Mouse (Mus musculus): ENCODE results near the gene Zfp683.

The Zfp683 gene

DNA sequence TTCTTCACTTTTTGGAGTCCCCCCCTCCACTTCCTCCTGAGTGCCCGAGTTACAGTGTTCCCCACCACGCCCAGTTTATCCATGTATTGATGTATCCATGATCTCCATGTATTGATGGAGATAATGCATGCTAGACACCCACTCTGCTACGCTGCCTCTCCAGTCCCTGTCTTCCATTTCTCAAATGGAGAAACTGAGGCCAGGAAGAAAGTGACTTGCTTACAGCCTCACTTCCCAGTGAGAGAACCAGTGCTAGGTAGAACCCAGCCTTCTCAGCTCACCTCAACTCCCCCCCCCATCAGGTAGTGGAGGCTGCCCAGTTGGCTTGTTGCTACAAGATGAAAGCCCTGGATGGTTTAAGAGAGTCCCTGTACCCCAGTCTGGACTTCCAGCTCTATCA, at the start of gene Zfp683:
Zfp683 (plus strand) TSS at position 301 of the 400 bp plus-strand sequence.
- no peak for DNase-seq

DNA sequence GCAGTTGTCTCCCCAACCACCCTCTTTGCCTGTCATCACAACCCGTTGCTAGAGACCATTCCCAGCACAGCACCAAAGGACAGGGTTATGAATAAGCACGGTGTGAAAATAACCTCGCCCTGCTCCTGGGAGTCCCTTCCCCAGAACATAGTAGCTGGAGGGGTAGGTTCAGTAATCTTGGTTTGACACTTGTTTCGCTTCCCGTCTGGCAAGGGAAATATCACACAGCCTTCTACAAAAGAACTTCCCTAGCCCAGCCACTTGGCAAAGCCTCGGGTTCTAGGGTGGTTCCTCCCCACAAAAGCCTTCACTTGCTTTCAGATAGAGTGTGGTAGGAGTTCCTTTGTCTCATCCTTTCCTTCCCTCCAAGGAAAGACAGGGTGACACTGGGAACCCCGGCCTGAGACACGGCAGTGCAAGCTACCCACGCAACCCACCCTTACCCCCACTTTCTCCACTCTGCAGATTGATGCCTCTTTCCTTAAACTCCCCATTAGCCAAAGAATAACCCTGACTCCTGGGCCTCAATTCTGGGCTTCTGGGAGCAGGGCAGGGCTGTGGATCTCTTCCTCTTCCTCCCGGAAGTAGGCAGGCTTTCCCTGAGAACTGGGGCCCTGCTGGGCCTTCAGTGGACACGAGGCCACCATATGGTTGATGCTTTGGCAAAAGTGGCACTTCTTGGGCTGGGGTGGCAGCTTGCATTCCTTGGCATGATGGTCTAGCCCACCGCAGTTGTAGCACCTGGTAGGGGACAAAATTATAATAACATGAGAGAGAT, 47.9 kb upstream of the Zfp683 start:
- DNase-seq = no peak

DNA sequence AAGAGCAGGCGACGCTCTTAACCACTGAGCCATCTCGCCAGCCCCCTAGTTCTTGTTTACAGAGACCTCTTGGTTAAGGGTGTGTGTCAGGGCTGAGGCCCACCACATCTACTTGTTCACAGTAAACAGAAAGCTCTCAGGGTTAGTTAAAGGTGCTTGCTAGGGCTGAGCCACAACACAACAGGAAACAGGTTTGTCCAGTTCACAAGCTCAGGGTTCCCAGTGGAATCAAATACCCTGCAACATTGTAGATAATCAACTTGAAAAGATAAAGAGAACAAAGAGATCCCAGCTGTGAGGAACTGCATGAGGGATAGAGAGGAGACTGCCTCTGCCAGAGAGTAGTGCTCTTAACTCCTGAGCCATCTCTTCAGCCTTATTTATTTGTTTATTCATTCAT, 46.8 kb upstream of the Zfp683 start:
- no peak for DNase-seq

DNA sequence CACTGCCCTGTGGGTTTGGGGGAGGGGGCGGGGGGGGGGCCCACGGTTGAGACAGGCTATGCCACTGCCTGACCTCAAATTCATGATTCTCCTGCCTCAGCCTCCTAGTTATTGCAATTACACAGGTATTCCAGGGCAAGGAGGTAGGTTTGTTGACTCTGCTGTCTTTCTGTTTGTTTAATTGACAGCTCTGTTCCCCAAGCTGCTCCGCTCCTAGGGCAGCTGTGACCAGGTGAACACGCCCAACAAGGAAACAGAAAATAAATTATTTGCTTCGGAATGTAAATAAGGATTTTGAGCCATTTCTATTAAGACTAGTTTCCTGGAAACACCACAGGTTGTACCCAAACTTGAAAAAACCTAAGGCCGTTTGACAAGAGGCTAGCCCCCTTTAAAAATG, 43.9 kb upstream of the Zfp683 start:
- no peak for DNase-seq

DNA sequence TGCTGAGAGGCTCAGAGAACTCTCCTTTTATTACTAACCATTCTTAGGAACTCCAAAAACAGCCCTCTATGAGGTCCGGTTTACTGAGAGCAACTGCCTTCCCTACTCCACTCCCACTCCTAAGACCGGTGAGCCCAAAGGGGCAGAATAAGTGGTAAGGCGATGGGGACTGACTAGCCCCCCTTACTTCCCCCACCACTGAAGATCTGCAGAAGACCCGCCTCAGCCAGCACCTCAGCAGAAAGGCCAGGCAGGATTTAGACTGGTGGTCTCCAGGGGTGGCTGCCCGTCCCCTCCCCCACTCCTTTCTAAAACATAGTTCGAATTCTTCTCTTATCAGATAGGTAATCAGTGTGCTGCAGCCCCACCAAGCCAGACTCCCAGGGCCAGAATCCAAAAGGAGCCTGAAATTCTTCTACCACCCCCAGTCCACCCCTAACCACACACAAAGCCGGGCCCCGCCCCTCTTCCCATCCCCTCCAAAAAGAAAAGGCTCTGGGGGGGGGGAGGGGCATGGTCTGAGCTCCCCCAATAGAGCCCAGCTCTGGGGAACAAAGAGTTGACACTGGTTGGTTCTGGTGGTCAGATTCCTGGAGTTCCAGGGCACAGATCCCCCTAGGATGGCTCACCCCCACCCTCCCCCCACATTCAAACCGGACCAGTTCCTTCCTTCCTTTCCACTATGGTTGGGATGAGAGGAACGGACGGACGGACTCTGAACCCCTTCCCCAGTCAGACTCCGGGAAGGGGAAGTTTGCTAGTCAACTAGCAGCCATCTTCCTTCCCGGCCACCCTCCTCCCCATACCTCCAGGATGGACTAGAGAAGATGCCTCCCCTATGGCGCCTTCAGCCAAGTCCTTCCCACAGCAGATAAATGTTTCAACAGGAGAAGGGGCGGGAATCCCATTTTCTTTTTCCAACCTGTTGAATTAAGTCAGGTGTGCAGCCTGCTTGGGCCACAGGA, 41.9 kb upstream of the Zfp683 start:
- no peak for DNase-seq

DNA sequence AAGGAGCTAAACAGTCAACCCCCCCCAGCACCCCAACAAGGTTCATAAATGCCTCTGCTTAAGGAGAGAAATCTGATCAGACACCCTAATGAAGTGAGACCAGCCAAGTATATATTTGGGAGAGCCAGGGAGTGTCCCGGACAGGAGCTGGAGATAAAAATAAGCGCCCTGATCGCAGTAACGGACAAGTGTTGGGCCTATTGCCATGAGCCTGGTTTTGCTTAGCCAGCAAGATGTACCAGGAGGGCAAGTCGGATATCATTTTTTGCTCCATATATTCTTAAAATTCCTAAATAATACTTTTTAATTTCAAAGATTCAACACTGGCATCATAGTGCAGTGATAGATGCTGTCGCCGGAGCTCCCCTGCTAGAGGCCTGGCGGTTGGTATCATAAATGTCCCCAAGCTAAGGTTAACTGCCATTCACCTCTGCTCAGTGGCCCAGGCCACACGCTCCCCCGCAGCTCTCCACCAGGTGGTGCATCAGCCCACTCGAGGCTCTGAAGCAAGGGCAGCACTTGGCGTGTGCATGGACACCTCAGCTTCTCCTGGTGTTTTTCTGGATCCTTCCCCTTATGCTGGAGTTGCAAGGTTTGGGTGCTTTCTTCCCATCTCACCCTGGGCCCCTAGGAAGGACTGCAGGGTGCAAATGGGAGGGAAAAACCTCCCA, 40.6 kb upstream of the Zfp683 start:
- no peak for DNase-seq

DNA sequence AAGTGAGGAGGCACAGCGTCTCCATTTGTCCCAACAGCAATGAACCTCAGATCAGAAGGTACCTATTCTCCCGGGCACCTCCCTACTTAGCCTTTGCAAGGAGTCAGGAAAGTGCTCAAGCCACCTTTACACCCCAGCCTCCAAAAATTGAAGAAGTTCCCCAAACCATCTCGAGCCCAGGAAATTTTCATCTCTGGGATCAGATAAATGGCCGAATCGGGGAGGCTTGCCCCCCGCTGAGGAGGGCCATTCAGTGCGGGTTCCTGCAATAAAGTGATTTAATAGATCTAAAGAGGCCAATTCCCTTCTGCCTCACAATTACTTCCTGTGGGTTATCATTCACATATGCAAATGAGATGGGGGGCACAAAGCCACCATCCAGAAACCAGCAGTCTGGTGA, 37.4 kb upstream of the Zfp683 start:
- DNase-seq = no peak

DNA sequence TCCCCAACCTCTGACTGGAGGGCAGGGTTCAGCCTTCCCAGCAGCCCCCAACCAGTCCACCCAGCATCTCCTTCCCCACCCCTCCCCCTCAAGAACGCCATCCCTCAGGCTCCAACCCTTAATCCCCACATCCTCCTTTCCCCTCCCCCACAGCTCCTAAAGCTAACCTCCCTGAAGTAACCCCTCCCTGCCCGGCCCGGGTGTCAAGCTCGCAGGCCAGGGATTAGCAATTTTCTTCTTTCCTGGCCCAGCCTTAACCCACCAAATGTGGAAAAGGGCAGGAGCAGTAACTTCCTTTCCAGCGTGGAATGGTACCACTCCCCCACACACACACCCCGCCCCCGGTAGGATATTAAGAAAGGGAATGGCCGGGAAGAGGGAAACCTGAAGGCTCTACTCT, 36.9 kb upstream of the Zfp683 start:
- no peak for DNase-seq

DNA sequence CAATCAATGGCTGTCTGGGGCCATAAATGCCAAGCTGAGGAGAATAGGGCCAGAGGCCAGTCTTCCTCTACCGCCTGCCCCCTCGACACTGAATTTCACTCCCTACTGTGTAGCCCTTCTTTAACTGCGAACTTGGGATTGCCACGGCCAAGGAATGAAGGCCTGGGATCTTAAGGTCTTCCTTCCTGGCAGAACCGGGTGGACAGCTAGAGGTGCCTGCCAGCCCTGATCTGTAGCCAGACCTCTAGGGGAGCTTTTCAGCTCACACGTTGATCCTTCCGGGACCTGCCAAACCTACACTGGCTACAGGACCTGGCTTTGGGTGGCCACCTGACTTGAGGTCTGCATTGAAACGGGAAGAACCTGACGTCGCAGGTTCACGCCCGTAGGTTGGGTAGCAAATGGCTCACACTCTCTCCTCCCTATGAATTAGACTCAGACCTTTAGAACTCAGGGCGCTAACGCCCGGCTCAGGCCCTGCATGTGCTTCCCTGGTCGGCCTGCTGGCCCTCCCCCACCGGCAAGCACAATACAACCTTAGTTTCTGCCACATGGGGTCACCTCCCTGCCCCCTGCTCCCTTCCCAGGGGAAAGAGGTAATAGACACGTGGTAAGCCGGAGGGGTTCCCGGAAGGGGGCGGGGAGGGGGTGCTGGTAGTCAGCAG, 36.3 kb upstream of the Zfp683 start:
- no peak for DNase-seq

DNA sequence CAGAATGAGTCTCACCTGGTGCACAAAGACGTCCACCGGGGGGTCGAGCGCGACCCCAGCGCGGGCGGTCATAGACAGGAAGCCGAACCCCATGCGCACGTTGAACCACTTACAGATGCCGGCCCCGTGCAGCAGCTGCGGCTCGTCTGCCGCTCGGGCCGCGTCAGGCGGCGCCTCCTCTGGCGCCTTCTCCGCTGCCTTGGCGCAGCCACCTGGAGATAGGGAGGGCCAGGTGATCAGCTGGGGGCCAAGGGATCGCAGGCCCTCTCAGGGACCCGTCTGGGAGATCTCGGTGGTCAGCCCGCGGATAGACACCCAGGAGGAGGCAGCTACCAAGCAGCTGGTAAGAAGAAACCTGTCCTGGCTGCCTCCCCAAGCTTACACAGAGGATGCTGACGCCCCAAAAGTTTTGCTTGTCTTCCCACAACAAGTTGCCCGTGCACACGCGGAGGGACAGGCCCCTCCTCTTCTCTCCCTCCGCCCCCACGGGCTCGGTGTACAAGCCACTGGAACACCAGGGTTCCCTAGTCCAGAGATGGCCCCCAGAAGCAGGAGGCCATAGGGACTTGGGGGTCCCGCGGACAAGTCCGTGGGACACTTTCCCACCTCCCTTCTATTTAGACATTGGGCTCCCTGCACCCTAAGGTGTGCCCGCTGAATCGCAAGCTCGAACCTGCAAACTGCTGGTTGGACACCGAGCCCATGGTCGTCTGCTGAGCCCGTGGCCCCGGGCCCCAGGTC, 35.4 kb upstream of the Zfp683 start:
- no peak for DNase-seq

DNA sequence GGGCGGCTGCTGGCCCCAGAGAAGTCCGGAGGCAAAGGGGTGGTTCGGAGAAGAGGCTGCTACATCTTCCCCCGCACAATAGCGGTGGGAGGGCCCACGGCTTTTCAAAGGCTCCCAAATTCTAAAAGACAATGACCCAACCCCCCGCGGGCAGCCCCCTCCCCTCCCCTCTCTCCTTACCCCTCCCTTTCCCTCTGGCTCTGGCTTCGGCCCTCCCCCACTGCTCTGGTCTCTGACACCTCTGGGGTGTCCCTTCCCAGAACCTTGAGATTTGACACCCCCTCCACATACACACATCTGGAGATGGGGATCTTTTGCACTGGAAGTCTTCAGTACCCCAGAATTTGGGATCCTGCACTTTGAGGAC, 34.9 kb upstream of the Zfp683 start, which contains the start of gene Lin28a:
Lin28a (minus strand) TSS at position 63 of the 367 bp plus-strand sequence.
- no peak for DNase-seq

DNA sequence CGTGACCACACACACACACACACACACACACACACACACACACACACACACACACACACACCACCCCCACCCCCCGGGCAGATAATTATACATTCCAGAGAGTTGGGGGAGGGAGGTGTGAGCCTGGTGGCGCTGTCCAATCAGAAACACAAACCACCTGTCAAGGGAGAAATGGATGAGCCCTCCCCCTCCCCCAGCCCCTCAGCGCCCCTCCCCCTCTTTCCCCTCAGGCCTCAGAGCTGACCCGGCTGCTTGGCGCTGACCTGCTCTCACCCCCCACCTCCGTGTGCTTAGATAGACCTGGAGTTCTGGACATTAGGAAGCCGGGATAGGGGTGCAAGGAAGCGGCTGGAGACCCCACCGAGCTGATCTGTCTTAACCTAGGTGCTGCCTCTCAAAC, 34.4 kb upstream of the Zfp683 start:
- no peak for DNase-seq

DNA sequence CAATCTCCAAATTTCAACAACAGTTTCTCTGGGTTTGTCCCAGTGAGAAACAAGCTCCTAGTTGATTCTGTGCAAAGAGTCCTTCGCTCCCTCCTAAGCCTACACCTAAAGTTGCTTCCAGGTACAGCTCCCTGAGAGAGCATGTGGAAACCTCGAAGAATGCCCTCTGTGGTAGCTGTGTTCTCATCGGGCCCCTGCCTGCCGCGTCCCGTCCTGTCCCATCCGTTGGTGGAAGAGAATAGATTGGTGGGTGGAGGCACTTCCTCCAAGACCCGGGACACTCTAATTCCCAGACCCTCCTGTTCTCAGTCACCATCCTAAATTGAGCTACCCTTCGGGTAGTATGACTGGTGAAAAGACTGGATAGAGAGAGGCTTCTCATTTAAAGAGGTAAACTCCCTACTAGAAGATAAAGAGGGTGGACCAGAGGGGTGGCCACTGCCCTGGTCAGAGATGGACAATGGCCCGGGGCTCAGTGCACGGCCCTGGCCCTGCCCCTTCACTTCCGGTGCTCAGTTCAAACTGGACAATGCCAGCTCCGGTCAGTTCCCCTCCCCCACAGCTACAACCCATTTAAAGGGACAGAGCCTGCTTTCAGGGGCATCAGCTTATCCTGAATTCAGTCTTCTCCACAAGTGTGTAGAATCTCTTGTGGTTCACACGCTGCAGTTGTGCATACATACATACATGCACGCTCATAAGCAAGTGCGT, 33.8 kb upstream of the Zfp683 start:
- DNase-seq = no peak

DNA sequence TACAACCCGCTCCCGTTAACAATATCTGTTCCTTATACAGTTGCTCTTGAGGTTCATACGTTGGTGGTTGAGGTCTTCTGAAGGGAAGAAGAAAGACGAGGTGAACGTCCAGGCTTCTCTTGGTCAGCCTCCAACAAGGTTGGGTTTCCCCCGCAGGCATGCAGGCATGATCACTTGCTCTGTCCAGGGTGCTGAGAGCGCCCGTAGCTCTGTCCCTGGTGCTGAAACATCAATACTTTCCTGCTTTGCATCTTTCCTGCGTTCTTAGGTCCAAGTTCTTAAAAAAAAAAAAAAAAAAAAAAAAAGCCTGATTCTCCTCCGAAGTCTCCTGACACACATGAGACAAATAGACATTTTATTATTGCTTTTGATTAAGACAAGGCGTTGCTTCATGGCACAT, 33.0 kb upstream of the Zfp683 start:
- DNase-seq = peak; percentile 25

DNA sequence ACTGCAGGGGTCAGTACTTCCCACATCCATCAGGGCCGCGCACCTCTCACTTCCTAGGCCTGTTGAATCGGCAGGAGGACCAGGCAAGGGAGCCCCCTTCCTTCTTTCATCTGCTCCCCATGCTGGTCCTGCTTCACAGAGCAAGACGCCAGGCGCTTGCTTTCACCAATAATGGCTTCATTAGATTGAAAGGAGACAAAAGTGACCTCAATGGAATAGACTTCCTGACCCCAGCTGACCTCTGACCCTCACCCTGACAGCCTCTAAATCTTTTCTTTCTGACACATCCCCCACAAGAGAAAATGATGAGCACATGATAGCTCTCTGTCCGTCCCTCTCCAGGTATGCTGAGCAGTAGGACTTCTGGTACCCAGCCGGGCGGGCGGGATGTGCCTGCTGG, 27.8 kb upstream of the Zfp683 start:
- no peak for DNase-seq

DNA sequence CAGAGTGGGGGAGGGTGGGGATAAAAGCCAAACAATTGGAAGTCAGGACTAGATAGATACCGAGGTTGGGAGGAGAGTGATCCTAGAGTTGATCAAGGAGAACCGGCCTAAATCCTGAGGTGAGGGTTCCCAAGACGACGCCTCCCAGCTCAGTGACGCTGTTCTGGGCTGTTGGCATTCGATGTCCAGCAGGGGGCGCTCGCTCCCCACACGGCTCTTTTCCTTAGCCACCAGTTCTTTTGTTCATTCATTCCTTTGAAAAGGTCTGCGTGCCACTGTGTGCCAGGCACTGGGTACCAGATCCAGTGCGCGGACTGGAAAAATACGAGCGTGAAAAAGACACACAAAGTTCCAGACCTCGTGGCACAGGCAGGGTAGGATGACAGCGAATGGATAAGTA, 17.7 kb upstream of the Zfp683 start:
- DNase-seq = peak; percentile 89

DNA sequence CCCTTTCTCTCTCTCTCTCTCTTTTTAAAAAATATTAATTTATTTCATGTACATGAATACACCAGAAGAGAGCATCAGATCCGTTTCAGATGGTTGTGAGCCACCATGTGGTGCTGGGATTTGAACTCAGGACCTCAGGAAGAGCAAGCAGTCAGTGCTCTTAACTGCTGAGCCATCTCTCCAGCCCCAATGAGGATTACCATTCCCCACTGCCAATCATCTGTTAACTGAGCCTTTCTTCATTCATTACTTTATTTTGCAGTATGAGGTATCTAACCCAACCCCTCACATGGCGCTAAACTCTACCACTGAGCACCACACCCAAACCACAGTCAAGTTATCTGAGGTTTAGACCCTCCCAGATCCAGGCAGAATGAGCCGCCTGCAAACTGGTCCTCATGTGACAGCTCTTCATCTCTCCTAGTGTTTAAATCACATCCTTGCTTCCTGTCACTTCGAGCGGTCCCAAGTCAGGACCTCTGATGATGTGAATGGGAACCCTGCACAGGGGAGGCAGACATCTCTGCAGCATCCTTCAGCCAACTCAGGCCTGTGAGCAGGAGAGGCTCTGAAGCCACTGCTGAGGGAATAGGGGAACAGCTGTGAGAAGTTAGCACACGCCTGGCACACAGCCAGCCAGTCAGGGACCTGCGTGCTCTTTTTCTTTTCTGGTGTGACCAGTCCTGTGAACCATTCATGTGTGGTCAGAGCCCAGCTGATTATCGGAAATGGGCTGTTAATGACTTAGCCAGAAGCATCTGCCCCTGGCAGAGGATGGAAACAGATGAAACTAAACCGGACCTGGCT, 12.1 kb upstream of the Zfp683 start:
- peak; percentile 25 for DNase-seq

DNA sequence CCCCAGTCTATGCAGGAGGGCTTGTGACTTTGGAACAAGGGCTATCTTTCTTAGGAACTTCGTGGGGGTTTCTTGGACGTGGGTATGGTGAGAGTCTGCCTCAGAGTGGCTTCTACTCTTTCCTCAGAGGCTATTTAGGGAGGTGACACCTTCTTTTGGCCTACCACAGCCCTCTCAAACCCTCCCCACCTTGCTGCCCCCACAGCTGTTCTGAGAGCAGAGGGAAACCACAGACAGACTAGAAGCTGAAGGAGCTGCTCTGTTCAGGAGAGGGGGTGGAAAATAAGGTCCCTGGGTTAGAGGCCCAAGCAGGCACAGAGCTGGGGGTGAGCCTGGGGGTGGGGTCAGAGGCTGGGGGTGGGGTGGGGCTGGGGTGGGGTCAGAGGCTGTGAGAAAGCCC, 10.6 kb upstream of the Zfp683 start:
- DNase-seq = no peak

DNA sequence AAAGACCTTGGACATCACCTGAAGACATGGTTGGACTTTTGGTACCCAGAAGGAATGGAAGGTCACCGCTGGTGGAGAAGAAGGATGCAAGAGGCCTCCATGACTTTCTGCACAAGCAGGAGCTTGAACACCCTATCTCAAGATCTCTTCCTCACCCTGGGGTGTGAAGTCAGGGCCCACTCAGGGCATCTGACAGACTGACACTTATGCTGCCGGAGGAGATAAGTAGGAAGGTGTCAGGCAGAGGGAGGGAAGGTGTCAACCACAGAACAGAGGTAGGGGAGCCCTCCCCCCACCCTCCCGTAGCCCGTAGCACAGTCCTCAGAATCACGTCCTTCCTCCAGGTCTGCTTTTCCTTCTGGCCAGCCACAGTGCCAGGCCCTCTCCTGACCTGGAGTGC, 6.0 kb upstream of the Zfp683 start:
- no peak for DNase-seq

DNA sequence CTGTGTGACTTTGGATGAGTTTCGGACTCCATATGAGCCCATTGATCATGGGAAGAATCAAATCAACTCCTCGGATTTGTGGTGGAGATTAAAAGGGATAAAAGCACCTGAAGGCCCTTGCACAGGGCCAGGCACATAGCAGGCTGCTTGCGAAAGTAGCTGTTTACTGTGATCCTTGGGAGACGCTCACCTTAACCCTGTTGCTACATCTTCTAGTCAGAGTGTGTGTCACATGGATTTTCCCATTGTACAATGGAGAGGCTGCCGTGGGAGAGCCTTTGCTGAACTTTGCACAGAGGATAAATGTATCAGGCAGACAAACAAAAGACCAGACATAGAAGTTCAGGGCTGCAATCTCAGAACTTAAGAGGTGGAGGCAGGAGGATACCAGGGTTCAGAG, 1.7 kb upstream of the Zfp683 start:
- no peak for DNase-seq

DNA sequence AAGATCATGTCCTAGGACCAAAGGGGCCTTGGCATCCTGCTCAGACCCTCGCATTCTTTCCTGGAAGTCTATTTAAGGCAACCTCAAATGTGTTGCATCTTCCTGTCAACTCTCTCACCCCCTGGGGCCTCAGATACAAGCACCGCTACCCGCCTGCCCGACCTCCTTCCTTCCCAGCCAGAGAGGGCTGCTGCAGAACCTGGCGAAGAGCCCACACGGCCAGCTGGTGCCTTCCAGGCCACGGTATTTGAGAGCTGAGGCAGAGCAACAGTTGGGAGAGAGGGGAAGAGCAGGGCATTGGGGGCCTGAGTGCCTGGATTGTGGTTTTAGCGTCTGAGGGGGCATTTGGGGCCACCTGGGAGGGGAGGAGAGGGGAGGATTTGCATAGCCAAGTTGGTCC, 1.1 kb upstream of the Zfp683 start:
- peak; percentile 54 for DNase-seq
